Mouse (Mus musculus): ENCODE data around the gene Ntn5. TPM values are rescaled to one million over a fixed set of nuclear protein-coding genes. Genes with fewer than 3 reads are reported as not detected.

The Ntn5 gene
- polyA plus RNA-seq, 1 experiment from 2014 or later: 0.18 TPM

- ATAC-seq (replicated peaks; ENCODE audit: low FRiP score, low read depth) (no peak), DNase-seq (ENCODE audit: low spot score) (no peak)
- Histone ChIP-seq H3K36me3 (ENCODE audit: insufficient read depth, low read length) (no peaks in the 10 kb centered on the region), H3K9me3 (replicated peaks; ENCODE audit: low read length) (no peaks in the 10 kb centered on the region), H3K4me1 (replicated peaks; ENCODE audit: insufficient read depth, low read length) (peaks cover 7% of the 10 kb centered on the region; the same call in 1 of the 2 replicates), H3K4me2 (ENCODE audit: low read length) (no peak overlapping the region), H3K27ac (no peak overlapping the region), H3K4me3 (replicated peaks; ENCODE audit: low read depth, low read length) (no peak overlapping the region), H3K27me3 (ENCODE audit: insufficient read depth, low read length) (no peaks in the 10 kb centered on the region), H3K9ac (ENCODE audit: low read depth, low read length) (no peak overlapping the region)
- 94% methylated on average over 9 of the region's 9 CpGs for WGBS
- TF ChIP-seq CTCF (IDR thresholded peaks at IDR 0.05; ENCODE audit: low read depth): peak; percentile 41; the same call in 1 of the 2 replicates
These were observed 14.9 kb upstream of the Ntn5 start for GRCm38 (mm10) chr7:45668921-45669320.

GRCm38 (mm10) chr7:45677627-45678295 is 6.1 kb upstream of the Ntn5 start:
- WGBS: 79% methylated on average over 7 of the region's 7 CpGs
- ATAC-seq (replicated peaks; ENCODE audit: low FRiP score, low read depth) (no peak), DNase-seq (ENCODE audit: low spot score) (no peak)
- Histone ChIP-seq H3K4me1 (replicated peaks; ENCODE audit: insufficient read depth, low read length) (peaks cover 13% of the 10 kb centered on the region), H3K9me3 (replicated peaks; ENCODE audit: low read length) (no peaks in the 10 kb centered on the region), H3K27me3 (ENCODE audit: insufficient read depth, low read length) (no peaks in the 10 kb centered on the region), H3K27ac (no peak overlapping the region), H3K36me3 (ENCODE audit: insufficient read depth, low read length) (no peaks in the 10 kb centered on the region), H3K4me2 (ENCODE audit: low read length) (no peak overlapping the region), H3K9ac (ENCODE audit: low read depth, low read length) (no peak overlapping the region), H3K4me3 (replicated peaks; ENCODE audit: low read depth, low read length) (no peak overlapping the region)
- no peak for TF ChIP-seq CTCF (IDR thresholded peaks at IDR 0.05; ENCODE audit: low read depth)

- ATAC-seq (replicated peaks; ENCODE audit: low FRiP score, low read depth): no peak
- H3K4me2 ChIP-seq (ENCODE audit: low read length): no peak overlapping the region
- no peak overlapping the region for H3K27ac ChIP-seq
- no peak for TF ChIP-seq CTCF (IDR thresholded peaks at IDR 0.05; ENCODE audit: low read depth)
- H3K27me3 ChIP-seq (ENCODE audit: insufficient read depth, low read length): no peaks in the 10 kb centered on the region
- 91% methylated on average over 14 of the region's 14 CpGs for WGBS
- no peak for DNase-seq (ENCODE audit: low spot score)
- H3K9me3 ChIP-seq (replicated peaks; ENCODE audit: low read length): no peaks in the 10 kb centered on the region
- no peak overlapping the region for H3K9ac ChIP-seq (ENCODE audit: low read depth, low read length)
- no peaks in the 10 kb centered on the region for H3K36me3 ChIP-seq (ENCODE audit: insufficient read depth, low read length)
- peaks cover 13% of the 10 kb centered on the region for H3K4me1 ChIP-seq (replicated peaks; ENCODE audit: insufficient read depth, low read length)
- H3K4me3 ChIP-seq (replicated peaks; ENCODE audit: low read depth, low read length): no peak overlapping the region
These were observed 5.3 kb upstream of the Ntn5 start for GRCm38 (mm10) chr7:45678513-45678912.

- 58% methylated on average over 14 of the region's 14 CpGs for WGBS
- Histone ChIP-seq H3K4me2 (ENCODE audit: low read length) (no peak overlapping the region), H3K27ac (peak overlapping the region; percentile 68), H3K9ac (ENCODE audit: low read depth, low read length) (no peak overlapping the region; the same call in 1 of the 2 replicates), H3K36me3 (ENCODE audit: insufficient read depth, low read length) (no peaks in the 10 kb centered on the region), H3K4me3 (replicated peaks; ENCODE audit: low read depth, low read length) (no peak overlapping the region), H3K9me3 (replicated peaks; ENCODE audit: low read length) (no peaks in the 10 kb centered on the region), H3K27me3 (ENCODE audit: insufficient read depth, low read length) (no peaks in the 10 kb centered on the region), H3K4me1 (replicated peaks; ENCODE audit: insufficient read depth, low read length) (peaks cover 13% of the 10 kb centered on the region)
- ATAC-seq (replicated peaks; ENCODE audit: low FRiP score, low read depth) (peak; percentile 68), DNase-seq (ENCODE audit: low spot score) (peak; percentile 61)
- TF ChIP-seq CTCF (IDR thresholded peaks at IDR 0.05; ENCODE audit: low read depth): no peak
These were observed 3.7 kb upstream of the Ntn5 start for GRCm38 (mm10) chr7:45679966-45680621.

GRCm38 (mm10) chr7:45681046-45681736 is 2.6 kb upstream of the Ntn5 start:
- H3K9ac ChIP-seq (ENCODE audit: low read depth, low read length): no peak overlapping the region
- no peak overlapping the region for H3K4me2 ChIP-seq (ENCODE audit: low read length)
- no peak overlapping the region for H3K4me3 ChIP-seq (replicated peaks; ENCODE audit: low read depth, low read length)
- no peak for TF ChIP-seq CTCF (IDR thresholded peaks at IDR 0.05; ENCODE audit: low read depth)
- H3K27ac ChIP-seq: no peak overlapping the region
- DNase-seq (ENCODE audit: low spot score): no peak
- H3K27me3 ChIP-seq (ENCODE audit: insufficient read depth, low read length): no peaks in the 10 kb centered on the region
- 82% methylated on average over 8 of the region's 8 CpGs for WGBS
- no peak for ATAC-seq (replicated peaks; ENCODE audit: low FRiP score, low read depth)
- H3K4me1 ChIP-seq (replicated peaks; ENCODE audit: insufficient read depth, low read length): peaks cover 13% of the 10 kb centered on the region
- H3K36me3 ChIP-seq (ENCODE audit: insufficient read depth, low read length): no peaks in the 10 kb centered on the region
- H3K9me3 ChIP-seq (replicated peaks; ENCODE audit: low read length): no peaks in the 10 kb centered on the region

Data from kidney, postnatal 0 days (tissue).